In genomic region chr13:104937759-104938158, GRCm38 (mm10) we compare ENCODE assay signal across 8 mouse cellular contexts.
DNase-seq lines count a peak whose midpoint lies in the region; ATAC-seq and TF ChIP-seq lines count a peak whose summit lies in the region.

No protein-coding gene starts in this region.

- WGBS in lung, embryonic 14.5 days = 15% methylated on average over 4 of the region's 6 CpGs
- 17% methylated on average over 4 of the region's 6 CpGs for WGBS in hindbrain, embryonic 12.5 days

- H3K36me3 ChIP-seq in lung, embryonic 14.5 days (ENCODE audit: insufficient read depth) = no peaks in the 10 kb centered on the region
- H3K36me3 ChIP-seq in hindbrain, embryonic 12.5 days = no peaks in the 10 kb centered on the region
- no peaks in the 10 kb centered on the region for H3K36me3 ChIP-seq in megakaryocyte, embryonic 14.5 days (replicated peaks; ENCODE audit: low read length)

- no peak for DNase-seq in lung, embryonic 14.5 days
- DNase-seq in lung, postnatal 4 days = no peak
- peak; percentile 16 for DNase-seq in thymus, postnatal 25 days
- DNase-seq in retina, embryonic 14.5 days (ENCODE audit: low spot score) = no peak
- DNase-seq in gastrocnemius, postnatal 36 days = no peak
- DNase-seq in adrenal gland, postnatal 36 days = no peak

- ATAC-seq in lung, embryonic 14.5 days (ENCODE audit: insufficient read depth) = no peak
- ATAC-seq in hindbrain, embryonic 12.5 days (ENCODE audit: low FRiP score) = 0 out of 2 replicates have a peak, but pooled peaks have one; percentile 26

- no peaks in the 10 kb centered on the region for H3K9me3 ChIP-seq in lung, embryonic 14.5 days (ENCODE audit: low read depth, low read length)
- H3K9me3 ChIP-seq in hindbrain, embryonic 12.5 days (replicated peaks) = no peaks in the 10 kb centered on the region
- peaks cover 7% of the 10 kb centered on the region; the same call in 1 of the 2 replicates for H3K9me3 ChIP-seq in megakaryocyte, embryonic 14.5 days

- no peak overlapping the region for H3K27ac ChIP-seq in lung, embryonic 14.5 days (ENCODE audit: low read depth)
- H3K27ac ChIP-seq in hindbrain, embryonic 12.5 days = no peak overlapping the region

- no peak for TF ChIP-seq CTCF in lung, embryonic 14.5 days (IDR thresholded peaks at IDR 0.05; ENCODE audit: low read depth)

- peak overlapping the region; percentile 30 for H3K4me3 ChIP-seq in lung, embryonic 14.5 days (ENCODE audit: low read depth, low read length)
- peak overlapping the region; percentile 18 for H3K4me3 ChIP-seq in hindbrain, embryonic 12.5 days
- peak overlapping the region; percentile 78 for H3K4me3 ChIP-seq in megakaryocyte, embryonic 14.5 days (replicated peaks)

- no peaks in the 10 kb centered on the region for H3K27me3 ChIP-seq in lung, embryonic 14.5 days (ENCODE audit: insufficient read depth, low read length)
- H3K27me3 ChIP-seq in hindbrain, embryonic 12.5 days = no peaks in the 10 kb centered on the region
- H3K27me3 ChIP-seq in megakaryocyte, embryonic 14.5 days (replicated peaks) = no peaks in the 10 kb centered on the region

- no peaks in the 10 kb centered on the region for H3K4me1 ChIP-seq in lung, embryonic 14.5 days (ENCODE audit: insufficient read depth)
- peaks cover 8% of the 10 kb centered on the region for H3K4me1 ChIP-seq in hindbrain, embryonic 12.5 days
- peaks cover 9% of the 10 kb centered on the region for H3K4me1 ChIP-seq in megakaryocyte, embryonic 14.5 days

- H3K4me2 ChIP-seq in lung, embryonic 14.5 days = peak overlapping the region; percentile 57
- H3K4me2 ChIP-seq in hindbrain, embryonic 12.5 days (replicated peaks) = peak overlapping the region; percentile 52

- intact Hi-C loops in gastrocnemius, postnatal 36 days (cut with DNase I) = no loop called here

- no peak overlapping the region; the same call in 1 of the 2 replicates for H3K9ac ChIP-seq in lung, embryonic 14.5 days
- peak overlapping the region; percentile 38; the same call in 1 of the 2 replicates for H3K9ac ChIP-seq in hindbrain, embryonic 12.5 days

Comparison
In these comparisons a context has a peak if more than half of its experiments do, and no peak if none do; other contexts are left out.
1. H3K4me3 ChIP-seq: peak in every context shown above with its lines; median percentile 78 in megakaryocyte, embryonic 14.5 days; 30 in lung, embryonic 14.5 days; 18 in hindbrain, embryonic 12.5 days.